Mouse (Mus musculus) heart, postnatal 0 days (tissue): ENCODE results near the gene Bpifb1.

Experiments
- CTCF ChIP-seq: IDR thresholded peaks from 2 replicates; pipeline ENCODE4 v1.5.1; 2016; ENCODE audit warnings: antibody characterized with exemption, control low read depth, low read depth
- EP300 ChIP-seq: IDR thresholded peaks from 2 replicates; pipeline ENCODE4 v1.6.1; 2016; ENCODE audit warnings: antibody characterized with exemption, low read depth

- TF ChIP-seq CTCF (peak; percentile 92), EP300 (no peak)
These were observed 17.3 kb upstream of the Bpifb1 start for GRCm38 (mm10) chr2:154173313-154173712.
